Mouse (Mus musculus) layer of hippocampus, postnatal 25 days (tissue): ENCODE measurements around the gene Dhps. TPM values are rescaled to one million over a fixed set of nuclear protein-coding genes. Genes with fewer than 3 reads are reported as not detected.
A peak's percentile ranks its signal among the peaks of the same experiment; 100 is the strongest.

ENCODE experiments used
- DNase-seq, 2 experiments: peaks; one replicate each; pipeline ENCODE4 v3.0.0; 2022; ENCODE audit warnings: mixed read lengths in 2 of 2, low spot score in 1 of 2; ENCODE audit errors: extremely low spot score in 1 of 2
- total RNA-seq, 2 experiments: library from RNA; stranded (reverse); gene quantifications; 2 replicates each; pipeline ENCODE4 v1.2.3; 2021

Dhps gene
- 10 to 100 TPM; 57.7 to 62.0 TPM for total RNA-seq

DNA sequence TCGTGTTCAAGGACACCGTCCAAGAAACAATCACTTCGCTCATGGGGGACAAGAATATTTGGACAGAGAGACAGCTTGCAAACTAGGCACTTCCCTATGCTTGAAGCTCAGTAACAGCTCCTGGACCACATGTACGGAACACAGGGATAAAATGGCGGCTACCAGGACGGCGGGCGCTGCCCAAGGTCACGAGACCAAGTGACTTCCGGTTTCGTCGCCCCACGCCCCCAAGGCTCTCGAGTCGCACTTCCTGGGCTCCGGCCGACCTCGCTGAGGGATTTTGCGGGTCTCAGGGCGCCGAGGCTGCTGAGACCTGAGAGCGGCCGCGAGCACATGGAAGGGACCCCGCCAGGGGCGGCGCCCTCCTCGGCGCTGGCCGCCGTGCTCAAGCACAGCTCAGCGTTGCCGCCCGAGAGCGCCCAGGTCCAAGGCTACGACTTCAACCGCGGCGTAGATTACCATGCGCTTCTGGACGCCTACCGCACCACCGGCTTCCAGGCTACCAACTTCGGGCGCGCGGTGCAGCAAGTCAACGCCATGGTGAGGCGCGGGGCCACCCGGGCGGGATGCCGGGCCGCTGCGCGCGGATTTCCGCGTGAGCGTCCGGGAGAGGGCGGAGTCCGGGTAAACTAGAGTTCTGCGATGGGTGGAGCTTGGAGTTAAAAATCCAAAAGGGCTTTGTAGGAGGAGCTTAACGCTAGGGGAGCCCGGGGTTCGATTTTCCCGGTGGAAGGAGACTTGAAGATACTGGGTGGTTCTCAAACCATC lies at the start of gene Dhps:
Gene Dhps (plus strand): TSS at position 244 of the 768 bp plus-strand sequence.
- DNase-seq, result peak; percentile 67 to 77

- DNase-seq, result no peak
These were observed 47.7 kb upstream of the Dhps start for GRCm38 (mm10) chr8:85023846-85024245.

DNA sequence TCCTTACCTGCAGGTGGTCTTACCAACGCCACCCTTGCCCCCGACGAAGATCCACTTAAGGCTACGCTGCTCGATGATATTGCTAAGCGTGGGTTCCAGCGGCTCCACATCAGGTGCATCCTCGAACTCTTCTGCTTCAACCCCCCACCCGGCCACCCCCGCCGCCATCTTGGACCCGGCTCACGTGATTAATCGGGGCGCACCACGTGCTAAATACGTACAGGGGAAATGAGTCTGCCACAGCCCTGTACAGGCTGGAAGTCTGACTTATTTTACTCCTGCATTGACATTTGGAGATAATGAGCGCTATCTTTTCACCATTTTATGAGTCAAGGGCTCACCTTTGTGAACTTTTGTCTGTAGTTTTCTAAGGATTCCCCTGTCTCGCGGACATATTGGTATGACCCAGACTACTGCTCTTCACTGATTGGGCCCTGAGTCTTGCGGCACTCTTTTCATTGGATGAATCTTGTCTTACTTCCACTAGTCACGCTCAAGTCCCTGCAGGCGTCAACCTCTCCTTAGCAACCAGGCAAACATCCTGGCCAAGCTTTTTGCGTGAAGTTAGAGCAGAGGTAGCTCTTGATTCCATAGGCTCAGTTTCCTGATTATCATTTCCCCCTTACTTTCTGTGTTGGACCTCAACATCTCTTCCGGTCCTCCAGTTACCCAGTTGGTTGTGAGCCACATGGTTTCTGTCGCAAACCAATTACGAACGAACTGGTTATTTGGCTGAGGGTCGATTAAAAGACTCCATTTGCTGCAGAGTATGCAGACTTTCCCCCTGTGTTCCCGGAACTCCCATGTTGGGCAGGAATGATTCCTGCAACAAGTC lies 46.2 kb upstream of the Dhps start, which contains the start of gene Asna1:
Gene Asna1 (minus strand): TSS at position 184 of the 835 bp plus-strand sequence.
- DNase-seq, result peak; percentile 68 to 75

DNA sequence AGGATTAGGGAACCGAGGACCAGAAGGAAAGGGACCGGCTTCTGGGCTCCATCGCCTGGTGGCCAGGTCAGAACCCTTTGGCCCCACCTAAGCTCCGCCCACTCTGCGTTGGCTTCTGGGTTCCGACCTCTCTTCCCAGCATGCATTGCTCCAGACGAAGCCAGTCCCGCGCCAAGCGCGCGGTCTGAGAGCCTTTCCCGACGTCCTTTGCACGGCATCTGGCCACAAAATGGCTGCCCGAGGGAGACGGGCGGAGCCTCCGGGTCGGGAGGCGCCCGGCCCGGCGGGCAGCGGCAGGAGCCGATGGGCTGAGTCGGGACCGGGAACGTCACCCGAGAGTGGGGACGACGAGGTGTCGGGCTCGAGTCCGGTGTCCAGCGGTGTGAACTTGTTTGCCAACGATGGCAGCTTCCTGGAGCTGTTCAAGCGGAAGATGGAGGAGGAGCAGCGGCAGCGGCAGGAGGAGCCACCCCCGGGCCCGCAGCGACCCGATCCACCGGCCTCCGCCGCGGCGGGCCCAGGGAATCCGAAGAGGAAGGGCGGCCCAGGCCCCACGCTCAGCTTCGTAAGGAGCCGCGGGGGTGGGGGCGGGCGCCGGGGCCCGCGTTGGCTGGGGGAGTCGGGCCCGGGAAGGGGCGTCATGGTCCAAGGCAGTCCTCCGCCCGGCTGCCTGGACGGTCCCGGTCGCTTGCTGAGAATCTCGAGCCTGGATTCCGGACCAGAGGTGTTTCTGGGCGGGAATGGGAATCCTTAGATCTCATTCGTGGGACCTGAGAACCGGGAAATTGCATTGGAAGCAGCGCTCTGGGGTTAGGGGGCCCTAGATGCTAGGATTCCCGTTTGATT lies 44.7 kb upstream of the Dhps start, which contains the start of gene Trir:
Gene Trir (plus strand): TSS at position 154 of the 846 bp plus-strand sequence.
- peak; percentile 90 to 95 for DNase-seq

- no peak for DNase-seq
These were observed 44.1 kb upstream of the Dhps start for GRCm38 (mm10) chr8:85027516-85027855.

- no peak for DNase-seq
These were observed 43.6 kb upstream of the Dhps start for GRCm38 (mm10) chr8:85027922-85028321.

GRCm38 (mm10) chr8:85029271-85029670 lies 42.3 kb upstream of the Dhps start:
- no peak for DNase-seq

DNA sequence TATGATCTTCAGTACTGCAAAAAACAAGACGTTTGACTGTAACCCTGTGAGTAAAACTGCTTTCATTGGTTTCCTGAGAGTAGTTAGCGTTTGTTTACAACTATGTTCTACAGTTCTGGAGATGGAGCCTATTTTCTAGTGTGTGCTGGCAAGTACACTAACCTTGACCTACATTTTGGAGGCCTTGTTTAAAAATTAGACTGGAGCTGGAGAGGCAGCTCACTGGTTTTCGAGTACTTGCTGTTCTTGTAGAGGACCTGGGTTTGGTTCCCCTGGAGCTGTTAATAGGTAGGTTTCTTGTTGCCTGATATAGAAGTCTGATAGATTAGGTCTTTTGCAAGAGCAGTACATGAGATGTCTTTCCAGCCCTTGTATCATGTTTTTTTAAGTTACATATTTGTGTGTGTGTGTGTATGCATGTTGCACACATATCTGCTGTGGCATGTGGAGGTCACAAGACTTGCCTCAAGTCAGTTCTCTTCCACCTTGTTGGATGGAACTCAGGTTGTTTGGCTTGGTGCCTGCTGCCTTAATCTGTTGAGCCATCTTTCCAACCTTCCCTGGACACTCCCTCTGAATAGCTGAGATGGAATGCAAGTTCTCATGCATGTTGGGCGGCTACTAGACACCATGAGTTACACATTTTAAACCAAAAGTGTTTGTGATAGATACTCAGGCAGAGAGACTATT lies 38.8 kb upstream of the Dhps start:
- no peak for DNase-seq

DNA sequence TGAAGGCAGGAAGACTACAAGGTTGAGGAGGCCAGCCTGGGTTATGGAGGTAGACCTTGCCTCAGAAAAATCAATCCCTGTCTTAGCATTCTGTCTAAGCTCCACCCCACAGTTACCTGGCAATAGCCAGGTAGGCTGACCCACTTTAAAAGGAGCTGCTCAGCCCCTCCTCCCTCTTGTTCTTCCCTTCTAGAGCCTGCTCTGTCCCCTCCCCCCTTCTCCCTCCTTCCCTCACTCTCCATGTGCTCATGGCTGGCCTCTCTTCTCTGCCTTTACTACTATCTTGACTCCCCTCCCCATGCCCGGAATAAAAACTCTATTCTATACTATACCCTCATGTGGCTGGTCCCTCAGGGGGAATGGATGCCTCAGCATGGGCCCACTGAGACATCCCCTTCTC lies 37.7 kb upstream of the Dhps start:
- no peak for DNase-seq

- peak in 1 of 2 experiments; percentile 64 for DNase-seq
These were observed 36.8 kb upstream of the Dhps start for GRCm38 (mm10) chr8:85034764-85035163.

GRCm38 (mm10) chr8:85035165-85035727 lies 36.3 kb upstream of the Dhps start:
- no peak for DNase-seq

DNA sequence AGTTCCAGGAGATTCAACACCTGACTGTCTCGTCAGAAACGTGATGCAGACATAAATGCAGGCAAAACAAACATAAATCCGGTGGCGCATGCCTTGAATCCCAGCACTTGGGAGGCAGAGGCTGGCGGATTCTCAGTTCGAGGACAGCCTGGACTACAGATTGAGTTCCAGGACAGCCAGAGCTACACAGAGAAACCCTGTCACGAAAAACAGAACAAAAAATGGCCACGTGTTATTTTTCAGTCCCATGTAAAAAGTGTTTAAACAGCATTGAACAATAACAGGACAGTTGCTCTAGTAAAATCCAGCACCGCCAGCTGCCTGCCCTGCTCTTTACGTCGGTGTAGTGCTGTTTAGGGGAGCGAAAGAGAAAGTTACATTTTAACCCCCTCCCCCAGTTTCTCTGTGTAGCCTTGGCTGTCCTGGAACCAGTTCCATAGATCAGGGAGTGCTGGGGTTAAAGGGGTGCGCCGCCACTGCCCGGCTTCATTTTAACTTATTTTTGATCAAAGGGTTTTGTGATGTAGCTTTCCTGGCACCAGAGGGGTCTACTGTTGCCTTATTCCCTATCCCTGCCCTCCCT lies 35.7 kb upstream of the Dhps start:
- no peak for DNase-seq

DNA sequence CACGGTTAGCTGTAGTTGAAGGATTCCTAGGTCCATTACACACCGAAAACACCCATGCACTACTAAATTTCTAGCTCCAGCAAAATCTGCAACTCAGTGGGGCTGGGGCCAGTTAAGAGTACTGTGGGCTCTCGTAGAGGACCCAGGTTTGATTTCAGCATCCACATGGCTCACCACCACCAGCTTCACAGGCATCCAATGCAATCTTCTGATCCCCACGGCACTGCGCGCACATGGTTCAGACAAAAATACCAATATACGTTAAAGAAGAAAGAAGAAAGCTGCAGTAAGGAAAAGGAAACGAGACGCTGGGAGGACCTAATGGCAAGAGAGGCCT lies 35.2 kb upstream of the Dhps start:
- peak in 1 of 2 experiments; percentile 53 for DNase-seq

- peak; percentile 73 to 78 for DNase-seq
These were observed 34.7 kb upstream of the Dhps start, which contains the start of gene Tnpo2 for GRCm38 (mm10) chr8:85036718-85037365. TSS of gene Tnpo2 (plus strand) at chr8:85036915.

- DNase-seq, result no peak
These were observed 34.2 kb upstream of the Dhps start for GRCm38 (mm10) chr8:85037366-85037680.

- DNase-seq, result peak; percentile 43 to 46
These were observed 33.7 kb upstream of the Dhps start for GRCm38 (mm10) chr8:85037681-85038531.

GRCm38 (mm10) chr8:85043619-85044018 lies 27.9 kb upstream of the Dhps start:
- no peak for DNase-seq

DNA sequence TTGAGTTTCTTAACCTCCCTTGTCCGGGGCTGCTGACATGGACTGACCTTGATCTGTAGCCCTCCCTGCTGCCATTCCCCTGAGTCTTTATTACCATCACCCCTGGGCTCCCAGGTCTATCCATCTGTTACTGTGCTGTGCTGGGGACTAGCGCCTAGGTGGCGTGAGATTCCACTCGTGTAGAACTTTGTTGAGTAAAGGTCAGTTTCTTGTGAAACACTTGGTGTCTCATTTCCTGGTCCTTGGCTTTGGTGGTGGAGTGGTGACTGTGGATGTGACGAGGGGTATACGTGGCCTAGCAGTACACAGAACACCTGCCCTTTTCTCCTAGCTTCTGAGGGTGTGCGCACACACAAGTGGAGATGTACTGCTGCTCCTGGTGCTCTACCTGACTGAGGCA lies 14.2 kb upstream of the Dhps start:
- no peak for DNase-seq
